Mouse (Mus musculus) brown adipose tissue, adult 24 weeks (tissue): ENCODE results near the gene Rgs1. TPM values are rescaled to one million over a fixed set of nuclear protein-coding genes. Genes with fewer than 3 reads are reported as not detected.

Experiments used
- H3K27ac ChIP-seq: fragments of 200-500 bp; replicated peaks from 2 replicates; pipeline ENCODE4 v1.5.1; 2012; ENCODE audit warnings: low read depth, mild to moderate bottlenecking, low read length
- H3K4me1 ChIP-seq: fragments of 200-500 bp; 2 replicates; pipeline ENCODE4 v1.6.1; 2012; ENCODE audit warnings: low read length, mixed read lengths; ENCODE audit not compliant: control insufficient read depth, insufficient read depth, insufficient read length
- H3K4me3 ChIP-seq: fragments of 200-500 bp; 2 replicates; pipeline ENCODE4 v1.5.1; 2012; ENCODE audit warnings: low read depth, mild to moderate bottlenecking, low read length, moderate library complexity; ENCODE audit not compliant: insufficient read depth
- polyA plus RNA-seq: library from polyadenylated mRNA; stranded (reverse); fragments of >200 nt; gene quantifications from 2 replicates; pipeline ENCODE4 v1.2.4, GENCODE M21; 2012; ENCODE audit not compliant: missing spikeins, insufficient read depth, insufficient read length

Rgs1 gene
- polyA plus RNA-seq = 0.24 and 1.1 TPM in 2 replicates

DNA sequence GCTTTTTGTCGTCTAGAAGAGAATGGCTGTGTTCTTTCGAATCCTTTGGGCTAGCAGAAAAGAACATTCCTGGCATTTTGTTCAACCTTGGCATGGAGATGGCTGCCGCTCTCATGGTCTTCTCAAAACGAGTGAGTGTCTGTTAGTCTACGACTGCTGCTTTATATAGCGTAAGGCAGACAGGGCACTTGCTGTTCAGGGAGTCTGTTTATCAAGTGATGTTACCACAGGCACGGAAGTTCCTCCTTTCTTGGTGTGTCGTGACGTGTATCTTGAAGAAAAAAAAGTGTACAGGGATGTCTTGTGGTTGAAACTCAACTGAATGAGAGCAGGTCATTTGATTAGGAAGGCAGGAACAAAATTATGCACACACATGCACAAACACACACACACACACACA is at the start of gene Rgs1:
TSS of gene Rgs1 (minus strand) at position 320 of the 400 bp plus-strand sequence.
- Histone ChIP-seq H3K4me3 (peak within 1 kb of the TSS; percentile 33; the same call in 1 of the 2 replicates), H3K4me1 (no peaks in the 10 kb centered on the region), H3K27ac (no peak within 1 kb of the TSS)

GRCm38 (mm10) chr1:144283020-144284014 is 34.3 kb upstream of the Rgs1 start:
- Histone ChIP-seq H3K4me1 (no peaks in the 10 kb centered on the region), H3K4me3 (no peak overlapping the region), H3K27ac (no peak overlapping the region)

DNA sequence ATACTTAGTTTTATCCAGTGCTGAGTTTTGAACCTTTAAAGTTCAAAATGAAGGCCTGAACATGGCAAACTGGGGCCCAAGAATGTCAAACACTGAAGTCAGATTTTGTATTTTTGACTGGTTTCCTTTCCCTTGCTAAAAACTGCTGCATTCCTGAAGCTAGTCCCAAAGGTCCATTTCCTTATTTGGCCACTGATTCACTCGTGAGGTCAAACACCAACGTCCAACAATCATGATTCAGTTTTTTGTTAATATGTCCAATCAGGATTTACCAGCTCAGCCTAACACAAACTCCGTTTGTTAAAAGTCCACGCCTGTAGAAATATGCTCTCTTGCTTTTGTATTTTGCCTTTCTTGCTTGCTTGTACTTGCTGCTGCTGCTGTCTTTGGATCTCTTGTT is 31.0 kb upstream of the Rgs1 start:
- Histone ChIP-seq H3K4me1 (no peaks in the 10 kb centered on the region), H3K4me3 (no peak overlapping the region), H3K27ac (no peak overlapping the region)

DNA sequence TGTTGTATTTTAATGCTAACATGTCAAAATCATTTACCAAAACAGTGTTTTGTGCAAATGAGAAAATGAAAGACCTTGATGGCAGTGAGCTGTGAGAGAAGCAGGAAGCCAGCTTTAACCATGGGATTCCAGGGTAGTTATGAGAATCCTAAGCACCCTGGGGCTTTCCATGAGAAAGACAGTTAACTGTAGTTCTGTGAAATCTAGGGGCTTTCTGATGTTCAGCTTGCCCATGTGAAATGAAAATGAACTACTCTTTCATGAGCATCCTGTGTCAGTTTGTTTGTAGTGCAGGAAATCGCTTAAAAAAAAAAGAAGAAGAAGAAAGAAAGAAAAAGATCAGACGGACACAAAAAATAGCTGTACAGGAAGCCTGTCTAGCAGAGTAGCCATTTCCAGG is 23.9 kb upstream of the Rgs1 start:
- H3K4me1 ChIP-seq = no peaks in the 10 kb centered on the region
- no peak overlapping the region for H3K27ac ChIP-seq
- no peak overlapping the region for H3K4me3 ChIP-seq

- Histone ChIP-seq H3K27ac (no peak overlapping the region), H3K4me3 (no peak overlapping the region), H3K4me1 (no peaks in the 10 kb centered on the region)
Measured at GRCm38 (mm10) chr1:144269112-144269511, 20.1 kb upstream of the Rgs1 start.

DNA sequence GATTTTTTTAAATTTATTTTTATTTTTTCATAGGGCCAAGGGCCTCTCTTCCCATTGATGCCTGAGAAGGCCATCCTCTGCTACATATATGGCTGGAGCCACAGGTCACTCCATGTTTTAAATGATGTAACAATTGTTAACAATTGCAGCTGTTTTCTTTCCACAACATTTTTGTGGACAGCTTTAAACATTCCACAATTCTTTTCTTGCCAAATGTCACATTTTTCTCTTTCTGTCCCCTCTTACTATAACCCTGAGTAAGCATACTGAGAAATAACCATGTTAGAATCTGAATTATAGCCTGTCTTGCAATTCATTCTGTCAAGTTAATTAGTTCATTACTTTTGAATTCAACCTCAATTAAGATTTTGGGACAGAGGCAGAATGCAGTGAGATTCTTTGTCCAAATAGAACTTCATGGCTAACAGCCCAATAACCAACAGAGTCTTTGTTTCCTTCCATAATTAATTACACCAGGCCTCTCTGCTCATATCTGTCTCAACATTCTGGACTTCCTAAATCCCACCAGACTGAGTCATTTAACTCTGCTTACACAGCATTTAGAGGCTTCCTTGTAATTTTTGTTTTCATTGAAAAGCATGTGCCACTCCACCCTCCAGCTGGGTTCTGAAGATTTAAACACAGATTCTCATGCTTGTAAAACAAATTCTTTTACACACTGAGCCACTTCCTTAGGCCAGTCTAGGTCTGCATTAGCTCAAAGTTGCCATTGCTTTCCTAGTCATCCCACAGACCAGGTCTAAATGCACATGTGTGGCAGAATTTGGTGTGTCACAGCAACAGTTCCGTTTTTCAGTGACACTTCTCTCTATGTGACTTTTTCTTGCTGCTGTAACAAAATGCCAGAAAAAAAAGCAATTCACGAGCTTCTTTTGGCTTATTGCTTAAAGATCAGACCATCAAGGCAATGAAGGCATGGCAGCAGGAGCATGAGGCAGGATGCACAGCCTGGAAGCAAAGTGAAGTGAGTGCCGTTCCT is 18.7 kb upstream of the Rgs1 start:
- peak overlapping the region; percentile 43; the same call in 1 of the 2 replicates for H3K27ac ChIP-seq
- no peak overlapping the region for H3K4me3 ChIP-seq

DNA sequence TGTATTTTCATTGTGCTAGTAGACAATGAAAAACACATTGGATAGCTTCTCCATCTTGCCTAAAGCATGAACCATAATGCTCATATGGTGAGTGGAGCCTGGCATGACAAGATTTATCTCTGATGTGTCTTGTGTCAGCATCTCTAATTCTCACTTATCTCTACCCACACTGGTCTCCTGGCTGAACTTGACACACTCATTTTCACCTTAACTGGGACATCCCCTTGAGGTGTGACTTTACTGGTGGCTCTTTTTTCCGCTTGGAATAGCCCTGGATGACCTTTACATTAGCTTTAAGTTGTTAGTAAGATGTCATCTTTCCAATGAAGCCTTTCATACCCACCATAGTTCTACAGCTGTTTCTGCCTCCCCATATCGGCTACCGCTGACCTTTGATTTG is 15.0 kb upstream of the Rgs1 start:
- H3K4me3 ChIP-seq = no peak overlapping the region
- no peaks in the 10 kb centered on the region for H3K4me1 ChIP-seq
- H3K27ac ChIP-seq = no peak overlapping the region

More for the DNA sequence above, 18.7 kb upstream of the Rgs1 start:
- H3K4me1 ChIP-seq = no peaks in the 10 kb centered on the region

DNA sequence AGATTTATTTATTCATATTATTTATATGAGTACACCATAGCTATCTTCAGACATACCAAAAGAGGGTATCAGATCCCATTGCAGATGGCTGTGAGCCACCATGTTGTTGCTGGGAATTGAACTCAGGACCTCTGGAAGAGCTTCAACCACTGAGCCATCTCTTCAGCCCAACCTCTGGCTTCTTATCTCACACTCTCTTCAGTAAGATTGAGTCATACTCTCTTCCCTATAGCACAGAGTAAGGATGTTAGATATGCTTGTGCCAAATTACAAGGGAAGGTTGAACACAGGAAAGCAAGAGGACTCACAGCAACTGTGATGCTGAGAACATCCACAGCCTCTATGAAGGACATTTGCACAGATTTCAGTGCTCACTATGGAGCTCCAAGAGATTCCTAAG is 13.0 kb upstream of the Rgs1 start:
- Histone ChIP-seq H3K4me3 (no peak overlapping the region), H3K4me1 (no peaks in the 10 kb centered on the region), H3K27ac (no peak overlapping the region)

DNA sequence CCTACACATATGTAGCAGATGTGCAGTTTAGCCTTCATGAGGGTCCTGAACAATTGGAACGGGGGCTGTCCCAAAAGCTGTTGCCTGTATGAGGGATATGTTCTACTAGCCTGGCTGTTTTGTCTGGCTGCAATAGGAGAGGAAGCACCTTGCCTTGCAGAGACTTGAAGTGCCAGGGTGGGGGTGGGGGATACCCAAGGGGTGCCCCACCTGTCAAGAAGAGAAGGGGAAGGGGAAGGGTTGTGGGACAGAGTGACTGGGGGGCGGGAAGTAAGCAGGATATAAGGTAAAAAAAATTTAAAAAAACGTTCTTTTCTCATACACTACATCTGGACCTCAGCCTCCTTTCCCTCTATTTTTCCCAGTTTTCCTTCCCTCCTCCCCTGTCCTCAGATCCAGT is 9.7 kb upstream of the Rgs1 start:
- no peak overlapping the region for H3K27ac ChIP-seq
- no peak overlapping the region for H3K4me3 ChIP-seq
- H3K4me1 ChIP-seq = no peaks in the 10 kb centered on the region

DNA sequence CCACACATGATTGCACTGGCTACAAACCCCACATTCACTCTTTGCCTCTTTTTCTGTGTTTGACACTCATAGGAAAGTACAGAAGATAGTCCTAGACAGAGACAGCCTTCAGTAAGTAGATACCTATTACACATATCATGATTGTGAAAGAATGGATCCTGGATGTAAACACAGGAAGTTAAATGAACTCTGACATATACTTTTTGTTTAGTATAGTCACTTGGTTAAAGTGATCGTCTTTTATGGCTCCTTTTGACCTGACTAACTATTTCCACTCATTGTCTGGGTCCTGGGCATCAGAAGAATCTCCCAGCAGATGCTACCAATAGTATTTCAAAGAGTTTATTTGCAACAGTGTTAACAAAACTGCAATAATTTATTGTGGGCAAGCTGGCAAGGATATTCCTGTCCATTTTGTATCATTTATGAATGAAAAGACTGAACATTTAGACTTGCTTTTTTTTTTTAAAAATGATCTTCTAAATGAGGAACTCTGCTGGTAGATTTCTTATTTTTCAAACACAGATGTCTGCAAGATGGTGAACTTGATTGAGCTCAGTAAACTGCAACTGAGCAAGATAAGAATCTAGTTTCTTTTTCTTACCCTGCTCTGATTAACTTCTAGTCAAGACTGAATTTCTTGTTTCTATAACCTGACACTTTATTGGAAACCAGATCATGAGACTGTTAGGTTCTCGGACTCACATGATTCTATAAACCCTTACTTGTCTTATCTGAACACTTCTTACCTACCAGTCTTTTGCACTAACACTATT is 7.7 kb upstream of the Rgs1 start:
- H3K4me1 ChIP-seq = no peaks in the 10 kb centered on the region
- no peak overlapping the region for H3K27ac ChIP-seq

DNA sequence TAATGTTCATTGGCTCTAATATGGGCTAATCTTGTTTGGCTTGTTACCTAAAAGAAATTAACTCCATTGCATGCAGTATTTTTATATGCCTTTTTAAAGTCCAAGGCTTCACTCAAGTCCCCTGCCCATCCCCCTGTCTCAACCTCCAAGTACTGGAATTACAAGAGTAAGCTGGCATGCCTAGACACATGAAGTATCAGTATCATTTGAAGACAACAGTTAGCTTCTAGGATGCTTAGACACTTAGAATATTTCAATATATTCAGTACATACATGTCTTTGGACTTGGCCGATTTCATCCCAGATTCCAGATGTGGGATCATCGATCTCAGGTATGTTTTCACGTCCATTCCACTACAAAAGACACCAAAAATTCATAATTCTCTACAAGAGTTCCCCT is 836 bp downstream of the Rgs1 start:
- Histone ChIP-seq H3K4me3 (no peak overlapping the region), H3K27ac (no peak overlapping the region), H3K4me1 (no peaks in the 10 kb centered on the region)

More for the DNA sequence above, 7.7 kb upstream of the Rgs1 start:
- H3K4me3 ChIP-seq = no peak overlapping the region

DNA sequence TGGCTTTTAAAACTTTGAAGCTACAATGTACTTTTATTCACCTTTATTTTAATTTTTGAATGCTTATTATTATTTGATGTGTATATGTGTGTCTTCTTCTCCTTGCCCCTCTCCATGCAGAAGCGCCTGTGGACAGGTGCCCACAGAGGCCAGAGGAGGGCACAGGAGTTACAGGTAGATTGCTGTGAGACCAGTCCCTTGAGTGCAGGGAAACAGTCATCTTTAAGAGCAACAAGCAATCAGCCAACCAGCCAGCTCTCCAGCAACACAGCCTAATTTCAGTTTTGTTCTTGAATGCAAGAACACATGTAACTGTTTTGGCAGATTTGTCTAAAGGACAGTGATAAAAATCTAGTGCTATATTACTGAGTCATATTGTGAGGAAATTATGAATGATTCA is 1.7 kb downstream of the Rgs1 start:
- Histone ChIP-seq H3K27ac (no peak overlapping the region), H3K4me3 (no peak overlapping the region), H3K4me1 (no peaks in the 10 kb centered on the region)

DNA sequence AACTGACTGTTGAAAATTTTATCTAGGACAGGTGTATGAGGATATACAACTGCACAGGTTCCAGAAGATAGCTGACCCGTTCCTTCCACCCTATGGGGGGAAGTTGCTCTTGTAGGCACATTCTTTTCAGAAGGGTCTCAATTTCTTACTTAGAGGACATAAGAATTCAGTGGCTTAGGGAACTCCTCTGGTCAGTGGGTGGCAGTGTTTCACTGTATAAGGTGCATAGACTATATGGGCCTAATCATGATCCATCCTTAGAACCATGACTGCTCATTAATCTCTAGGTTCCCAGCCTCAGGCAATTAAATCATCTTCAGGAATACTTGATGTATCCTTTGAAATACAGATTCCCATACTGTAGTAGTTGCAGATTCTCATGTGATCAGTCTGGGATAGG is 5.5 kb downstream of the Rgs1 start:
- no peaks in the 10 kb centered on the region for H3K4me1 ChIP-seq
- H3K27ac ChIP-seq = no peak overlapping the region
- H3K4me3 ChIP-seq = no peak overlapping the region

DNA sequence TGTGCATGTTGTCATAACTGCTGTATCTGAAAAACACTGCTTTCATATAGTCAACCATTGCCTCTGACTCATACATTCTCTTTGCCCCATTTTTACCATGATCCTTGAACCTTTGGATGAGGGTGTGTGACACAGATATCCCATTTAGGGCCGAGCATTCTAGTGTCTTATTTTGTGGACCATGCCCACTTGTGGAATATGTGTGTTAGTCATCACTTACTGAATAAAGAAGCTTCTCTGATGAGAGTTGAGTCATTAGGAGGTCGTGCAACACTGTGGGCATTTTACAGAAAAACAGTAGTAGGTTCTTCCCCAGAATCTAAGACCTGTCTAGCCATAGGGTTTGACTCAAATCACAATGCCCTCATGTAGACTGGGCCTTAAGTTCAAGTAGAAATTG is 9.8 kb downstream of the Rgs1 start:
- no peak overlapping the region for H3K27ac ChIP-seq
- no peak overlapping the region for H3K4me3 ChIP-seq
- no peaks in the 10 kb centered on the region for H3K4me1 ChIP-seq
